Mouse (Mus musculus) neutrophil, adult 83 days (primary cell): ENCODE results near the gene Glipr1. TPM values are rescaled to one million over a fixed set of nuclear protein-coding genes. Genes with fewer than 3 reads are reported as not detected.

Source experiments
- total RNA-seq, 2 experiments: library from RNA; stranded (reverse); gene quantifications; one replicate each; pipeline ENCODE4 v1.2.4; 2023

Glipr1 gene
- total RNA-seq = 100 to 1,000 TPM; 208 TPM

DNA sequence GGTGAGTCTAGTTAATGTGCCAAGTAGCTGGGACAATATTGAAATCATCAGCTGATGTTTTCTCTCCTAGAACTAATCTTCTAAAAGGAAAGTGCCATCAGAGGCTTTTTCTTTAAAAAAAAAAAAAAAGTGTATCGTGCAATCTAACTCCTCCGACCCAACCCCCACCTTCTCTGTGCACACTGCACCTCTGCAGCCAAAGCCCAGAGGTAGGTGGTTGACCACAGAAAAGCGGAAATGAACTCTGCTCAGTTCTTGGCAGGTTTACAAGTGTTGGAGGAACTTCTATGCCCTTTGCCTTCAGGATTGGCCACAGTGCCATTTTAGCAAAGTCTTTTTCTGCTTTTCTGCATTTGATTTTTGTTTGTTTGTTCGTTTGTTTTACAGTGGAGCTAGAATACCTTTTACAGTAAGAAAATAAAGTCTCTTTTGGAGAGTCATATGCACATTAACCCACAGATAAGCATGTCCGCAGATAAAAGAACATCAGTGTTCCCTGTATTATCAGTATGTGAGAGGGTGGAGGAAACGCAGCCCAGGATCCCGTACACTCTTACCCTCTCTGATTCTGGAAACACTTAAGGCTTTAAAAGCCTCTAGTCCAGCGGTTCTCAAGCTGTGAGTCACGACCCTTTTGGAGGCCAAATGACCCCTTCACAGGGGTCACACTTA, at the start of gene Glipr1:
Gene Glipr1, minus strand, starts transcription at position 88 of the 672 bp plus-strand sequence.

DNA sequence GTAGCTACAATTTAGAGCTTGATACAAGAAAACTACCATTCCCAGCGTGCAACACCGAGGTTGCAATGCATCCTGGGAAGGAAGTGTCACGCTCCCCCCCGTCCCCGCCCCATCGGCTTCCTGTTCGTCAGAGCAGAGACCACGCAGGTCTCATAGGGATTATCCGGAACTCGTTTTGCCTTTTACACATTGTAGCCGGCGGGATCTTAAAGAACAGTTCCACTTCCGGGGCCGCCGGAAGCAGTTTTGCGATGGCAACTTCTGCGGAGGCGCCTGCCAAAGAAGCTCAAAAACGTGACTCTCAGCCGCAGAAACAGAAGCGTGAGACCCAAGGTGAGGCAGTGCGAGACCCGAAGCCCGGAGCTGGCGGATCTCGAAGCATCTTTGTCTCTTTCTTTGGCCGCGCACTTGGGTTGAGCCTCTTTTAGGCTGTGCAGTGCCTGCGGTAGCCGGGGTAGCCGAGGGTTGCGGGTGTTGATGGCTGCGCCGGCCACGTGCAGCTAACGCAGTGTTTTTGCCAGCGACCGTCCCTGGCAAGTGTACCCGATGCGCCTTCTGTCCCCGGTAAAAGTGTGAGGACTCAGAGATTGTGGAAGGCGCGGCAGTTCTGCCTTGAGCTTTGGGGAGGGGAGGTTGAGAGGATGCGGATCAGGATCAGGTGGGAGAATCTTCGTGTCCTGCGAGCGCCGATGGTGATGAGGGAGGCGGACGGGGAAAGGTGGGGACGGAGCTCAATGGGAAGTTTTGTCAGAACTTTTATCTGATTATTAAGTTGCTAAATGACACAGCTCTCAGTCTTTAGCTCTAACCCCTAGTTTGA, 29.7 kb downstream of the Glipr1 start, which contains the start of gene Krr1:
Gene Krr1, plus strand, starts transcription at position 123 of the 820 bp plus-strand sequence.

Other genes with a start within 250 kb of the Glipr1 start
- gene Krr1, start 30.0 kb downstream of the Glipr1 start, total RNA-seq = 10 to 100 TPM; 23.3 to 27.5 TPM
- gene Glipr1l1, start 57.6 kb upstream of the Glipr1 start, total RNA-seq = not detected
- gene Glipr1l2, start 80.7 kb upstream of the Glipr1 start, total RNA-seq = not detected
- not detected for gene Glipr1l3, start 157.7 kb upstream of the Glipr1 start, total RNA-seq
- gene Caps2, start 161.0 kb upstream of the Glipr1 start, total RNA-seq = not detected